Mouse (Mus musculus) bone marrow macrophage, adult 2 months (primary cell): ENCODE measurements around the gene Usp3.

Experiments used
- CTCF ChIP-seq: IDR thresholded peaks from 2 replicates; pipeline ENCODE4 v1.5.1; 2012; ENCODE audit warnings: low read depth, mild to moderate bottlenecking, low read length, moderate library complexity
- POLR2A ChIP-seq: IDR thresholded peaks from 2 replicates; pipeline ENCODE4 v1.6.1; 2012; ENCODE audit warnings: mild to moderate bottlenecking, low read depth, low read length, borderline replicate concordance

DNA sequence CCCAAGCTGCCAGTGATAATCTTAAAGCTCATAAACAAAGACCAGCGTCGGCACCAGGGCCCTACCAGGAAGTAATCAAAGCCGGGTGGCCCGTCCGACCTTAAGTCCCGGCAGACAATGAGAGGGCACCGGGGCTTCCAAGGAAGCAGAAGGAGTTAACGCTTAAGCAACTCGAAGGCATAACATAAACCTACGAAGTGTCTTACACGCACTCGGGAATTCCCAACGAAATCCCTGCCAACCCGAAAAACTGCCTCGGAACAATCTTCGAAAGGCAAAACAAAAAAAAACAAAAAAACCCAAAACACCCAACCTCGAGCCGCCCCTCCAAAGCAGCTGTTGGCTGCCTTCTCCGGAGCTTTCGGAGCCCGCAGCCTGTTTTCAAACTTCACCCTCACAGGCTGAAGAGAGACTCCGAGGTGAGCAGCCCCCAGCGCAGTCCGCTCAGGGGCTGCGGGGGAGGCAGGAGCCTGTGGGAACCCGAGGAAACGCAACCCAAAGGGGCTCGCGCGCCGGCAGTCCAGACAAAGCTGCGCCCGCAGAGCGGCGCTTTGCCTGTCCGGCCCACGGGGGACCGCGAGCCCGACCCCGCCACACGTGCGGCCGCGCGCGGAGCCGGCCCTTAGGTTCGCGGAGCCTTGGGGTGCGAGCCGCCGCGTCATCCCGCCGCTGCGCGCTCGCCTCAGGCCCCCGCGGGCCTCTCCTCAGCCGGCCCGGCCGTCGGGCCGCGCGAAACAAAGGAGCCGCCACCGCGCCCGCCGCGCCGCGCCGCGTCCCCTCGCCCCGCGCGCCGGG lies 894 bp downstream of the Usp3 start:
- TF ChIP-seq CTCF = no peak
- no peak for TF ChIP-seq POLR2A
